Mouse (Mus musculus): ENCODE results near the gene Sv2b.

GRCm38 (mm10) chr7:75292246-75292645, 16.8 kb downstream of the Sv2b start:
- TF ChIP-seq CTCF (IDR thresholded peaks at IDR 0.05; ENCODE audit: low read depth) (no peak), EP300 (IDR thresholded peaks at IDR 0.05; ENCODE audit: low read depth) (no peak)

Data from liver, embryonic 14.5 days (tissue).